In the genomic region with DNA sequence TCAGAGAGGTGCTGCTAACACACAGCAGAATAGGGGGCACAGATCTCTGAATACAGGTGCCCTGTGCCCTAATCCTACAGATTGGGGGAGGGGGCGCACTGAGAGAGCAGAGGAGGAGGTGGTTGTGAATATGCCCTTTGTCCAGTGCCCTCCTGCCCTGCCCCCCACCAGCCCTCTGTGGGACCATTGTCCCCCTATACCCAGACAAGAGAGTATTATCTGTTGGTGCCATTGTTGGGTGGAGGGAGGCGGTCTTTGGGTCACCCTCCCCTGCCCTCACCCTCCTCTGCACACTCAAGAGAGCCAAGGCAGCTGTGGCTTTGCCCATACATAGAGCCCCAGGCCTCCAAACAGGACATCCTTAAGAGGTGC, we compare ENCODE assay signal across 8 mouse cellular contexts. TPM values are rescaled to one million over a fixed set of nuclear protein-coding genes. Genes with fewer than 3 reads are reported as not detected.
DNase-seq lines count a peak whose midpoint lies in the region; ATAC-seq and TF ChIP-seq lines count a peak whose summit lies in the region.

No protein-coding gene starts in this region.

- peak overlapping the region; percentile 72 for H3K27ac ChIP-seq in heart, adult 2 months
- H3K27ac ChIP-seq in CH12.LX (ENCODE audit: insufficient read depth, low read depth) = peak overlapping the region; percentile 70
- H3K27ac ChIP-seq in embryonic fibroblast, embryonic 13.5 days (ENCODE audit: insufficient read depth, low read length) = no peak overlapping the region
- H3K27ac ChIP-seq in midbrain, embryonic 14.5 days (replicated peaks; ENCODE audit: low read depth, low read length) = peak overlapping the region; percentile 66; the same call in 1 of the 2 replicates

- H3K36me3 ChIP-seq in heart, adult 2 months (ENCODE audit: control insufficient read depth, insufficient read depth, low read length) = no peaks in the 10 kb centered on the region
- peaks cover 32 to 47% of the 10 kb centered on the region in 2 experiments for H3K36me3 ChIP-seq in CH12.LX (replicated peaks in 1 of 2; ENCODE audit: control insufficient read depth in 1 of 2, insufficient read depth in 1 of 2, low read length in 1 of 2)
- H3K36me3 ChIP-seq in midbrain, embryonic 14.5 days (ENCODE audit: control insufficient read depth, insufficient read depth, low read length) = peaks cover 19% of the 10 kb centered on the region

- H3K4me2 ChIP-seq in CH12.LX (ENCODE audit: insufficient read depth, low read depth, poor library complexity, severe bottlenecking) = peak overlapping the region; percentile 71
- peak overlapping the region; percentile 80 for H3K4me2 ChIP-seq in midbrain, embryonic 14.5 days (ENCODE audit: low read length)

- ATAC-seq in midbrain, embryonic 14.5 days (ENCODE audit: low FRiP score, low TSS enrichment) = no peak

- TF ChIP-seq EP300 in heart, adult 2 months (IDR thresholded peaks at IDR 0.05; ENCODE audit: insufficient read depth, low read depth, low read length) = no peak
- TF ChIP-seq EP300 in CH12.LX (IDR thresholded peaks at IDR 0.05; ENCODE audit: low read length) = no peak

- H3K4me1 ChIP-seq in heart, adult 2 months (ENCODE audit: control insufficient read depth, insufficient read depth, low read length) = peaks cover 5% of the 10 kb centered on the region
- peaks cover 47 to 72% of the 10 kb centered on the region in 2 experiments for H3K4me1 ChIP-seq in CH12.LX (ENCODE audit: control insufficient read depth in 1 of 2, insufficient read depth in 2 of 2)
- H3K4me1 ChIP-seq in embryonic fibroblast, embryonic 13.5 days (ENCODE audit: control insufficient read depth, insufficient read depth, low read length) = no peaks in the 10 kb centered on the region; the same call in 1 of the 2 replicates
- H3K4me1 ChIP-seq in midbrain, embryonic 14.5 days (ENCODE audit: control insufficient read depth, insufficient read depth, low read length) = peaks cover 19% of the 10 kb centered on the region

- no peak for TF ChIP-seq RAD21 in CH12.LX (IDR thresholded peaks at IDR 0.05; ENCODE audit: low read depth, low read length)

- peak overlapping the region; percentile 79; the same call in 1 of the 2 replicates for H3K4me3 ChIP-seq in heart, adult 2 months
- H3K4me3 ChIP-seq in CH12.LX (replicated peaks in 1 of 3; ENCODE audit: low read depth in 2 of 3, low read length in 2 of 3, poor library complexity in 1 of 3) = peak overlapping the region; percentile 64 to 77 (median 66)
- peak overlapping the region; percentile 57; the same call in 1 of the 2 replicates for H3K4me3 ChIP-seq in embryonic fibroblast, embryonic 13.5 days (ENCODE audit: insufficient read depth, low read length)
- H3K4me3 ChIP-seq in midbrain, embryonic 14.5 days (replicated peaks; ENCODE audit: low read depth, low read length) = peak overlapping the region; percentile 51

- H3K27me3 ChIP-seq in heart, adult 2 months (ENCODE audit: control insufficient read depth, insufficient read depth, low read length) = no peaks in the 10 kb centered on the region
- H3K27me3 ChIP-seq in CH12.LX (replicated peaks) = no peaks in the 10 kb centered on the region
- peaks cover 5% of the 10 kb centered on the region; the same call in 1 of the 2 replicates for H3K27me3 ChIP-seq in midbrain, embryonic 14.5 days (ENCODE audit: control insufficient read depth, insufficient read depth, low read length)

- TF ChIP-seq CTCF in heart, adult 2 months (IDR thresholded peaks at IDR 0.05) = no peak
- TF ChIP-seq CTCF in CH12.LX (conservative IDR thresholded peaks at IDR 0.05 in 1 of 2, IDR thresholded peaks at IDR 0.05 in 1 of 2; ENCODE audit: low read depth in 2 of 2, low read length in 2 of 2) = no peak
- no peak for TF ChIP-seq CTCF in embryonic fibroblast, embryonic 13.5 days (IDR thresholded peaks at IDR 0.05; ENCODE audit: borderline replicate concordance, insufficient read depth, low read length)

- no peaks in the 10 kb centered on the region for H3K9me3 ChIP-seq in CH12.LX (replicated peaks; ENCODE audit: low read length)
- no peaks in the 10 kb centered on the region for H3K9me3 ChIP-seq in midbrain, embryonic 14.5 days (ENCODE audit: control insufficient read depth, low read length)

- TF ChIP-seq POLR2A in heart, adult 2 months (IDR thresholded peaks at IDR 0.05; ENCODE audit: insufficient read depth, low read depth, low read length) = no peak
- TF ChIP-seq POLR2A in CH12.LX (IDR thresholded peaks at IDR 0.05; ENCODE audit: low read depth, low read length) = no peak
- TF ChIP-seq POLR2A in embryonic fibroblast, embryonic 13.5 days (IDR thresholded peaks at IDR 0.05; ENCODE audit: low read depth, low read length) = no peak

- 42% methylated on average over 2 of the region's 2 CpGs for WGBS in heart, adult 2 months
- 15% methylated on average over 2 of the region's 2 CpGs for WGBS in midbrain, embryonic 14.5 days

- H3K9ac ChIP-seq in heart, adult 2 months (ENCODE audit: low read depth, low read length) = peak overlapping the region; percentile 87
- peak overlapping the region; percentile 51 for H3K9ac ChIP-seq in CH12.LX (ENCODE audit: insufficient read depth, low read depth)
- H3K9ac ChIP-seq in midbrain, embryonic 14.5 days (replicated peaks; ENCODE audit: low read length) = peak overlapping the region; percentile 56

- no peak for DNase-seq in heart, adult 2 months
- DNase-seq in heart, adult 18-20 months = no peak
- no peak for DNase-seq in CH12.LX (ENCODE audit: extremely low read depth)
- DNase-seq in layer of hippocampus, adult 9-11 months = peak; percentile 94
- no peak for DNase-seq in midbrain, embryonic 14.5 days
- no peak for DNase-seq in gastrocnemius, postnatal 14 days
- no peak for DNase-seq in adrenal gland, postnatal 36 days

- intact Hi-C loops in heart, adult 2 months (cut with DNase I) = loop anchor here (10.0 kb wide), 1 partner anchor 489 kb away; no protein-coding TSS in a partner anchor
- intact Hi-C loops in gastrocnemius, postnatal 14 days (cut with DNase I; ENCODE audit: low total_unique reads) = no loop called here

- H3K79me2 ChIP-seq in heart, adult 2 months (replicated peaks; ENCODE audit: control insufficient read depth, insufficient read depth, low read length) = no peaks in the 10 kb centered on the region
- peaks cover 34% of the 10 kb centered on the region for H3K79me2 ChIP-seq in CH12.LX (replicated peaks; ENCODE audit: control insufficient read depth, extremely low read depth, insufficient read depth, poor library complexity, severe bottlenecking)

- dilution Hi-C loops in CH12.LX (cut with MboI; ENCODE audit: extremely low pct_ligation_motif_present, extremely low pct_unique_long_range_greater_than_20kb, low sequenced_read_pairs) = no loop called here

- in situ Hi-C loops in CH12.LX (cut with MboI; ENCODE audit: low pct_ligation_motif_present, low pct_unique_long_range_greater_than_20kb, low sequenced_read_pairs) = no loop called here

RNA-seq across cellular contexts. Expression of a gene that starts 0.8 kb away (rescaled TPM):
- total RNA-seq in heart, adult 2 months (2021) = 1 to 10 TPM; 5.6 to 7.6 TPM
- polyA plus RNA-seq in heart, adult 2 months (2012; rRNA removed) = 9.5 and 11.4 TPM in 2 replicates
- total RNA-seq in heart, adult 18-20 months (2021) = 1 to 10 TPM; 6.1 to 7.7 TPM
- 80.2 and 91.6 TPM in 2 replicates for total RNA-seq in CH12.LX (2012; rRNA removed)
- 75.9 and 87.8 TPM in 2 replicates for total RNA-seq in CH12.LX (2014; rRNA removed)
- 77.7 and 81.2 TPM in 2 replicates for polyA plus RNA-seq in CH12.LX (2012; ENCODE audit: insufficient read length, low read depth)
- polyA plus RNA-seq in embryonic fibroblast, embryonic 13.5 days (2011; ENCODE audit: insufficient read length, low read depth, missing spikeins) = 10.1 and 10.6 TPM in 2 replicates
- polyA plus RNA-seq in midbrain, embryonic 14.5 days (2014; fragmentation: Nextera tagmentation; extraction: Ambion mirVana) = 24.8 and 28.7 TPM in 2 replicates
- total RNA-seq in gastrocnemius, postnatal 14 days (2021) = 10 to 100 TPM; 10.7 to 32.2 TPM
- total RNA-seq in adrenal gland, postnatal 36 days (2021) = 10 to 100 TPM; 46.5 to 60.7 TPM

RNA-seq across cellular contexts. Expression of a gene that starts 30.1 kb away (rescaled TPM):
- total RNA-seq in heart, adult 2 months (2021) = under 1 TPM in 1 of 2 experiments, not detected in 1; 0.18 TPM
- polyA plus RNA-seq in heart, adult 2 months (2012; rRNA removed) = 0.18 and 0.37 TPM in 2 replicates
- total RNA-seq in heart, adult 18-20 months (2021) = under 1 TPM; 0.17 to 0.46 TPM
- total RNA-seq in CH12.LX (2012; rRNA removed) (1.3 and 1.8 TPM in 2 replicates), CH12.LX (2014; rRNA removed) (0.51 and 0.70 TPM in 2 replicates)
- 6.4 and 12.8 TPM in 2 replicates for polyA plus RNA-seq in CH12.LX (2012; ENCODE audit: insufficient read length, low read depth)
- polyA plus RNA-seq in embryonic fibroblast, embryonic 13.5 days (2011; ENCODE audit: insufficient read length, low read depth, missing spikeins) = 0.20 TPM in 1 of 2 replicates, not detected in the other
- 1.9 and 2.5 TPM in 2 replicates for polyA plus RNA-seq in midbrain, embryonic 14.5 days (2014; fragmentation: Nextera tagmentation; extraction: Ambion mirVana)
- total RNA-seq in gastrocnemius, postnatal 14 days (2021) = under 1 TPM; 0.14 to 0.16 TPM
- total RNA-seq in adrenal gland, postnatal 36 days (2021) = 1 to 10 TPM; 5.6 to 7.7 TPM

RNA-seq across cellular contexts. Expression of a gene that starts 43.6 kb away (rescaled TPM):
- 10 to 100 TPM; 49.5 to 50.3 TPM for total RNA-seq in heart, adult 2 months (2021)
- 91.2 and 107 TPM in 2 replicates for polyA plus RNA-seq in heart, adult 2 months (2012; rRNA removed)
- 10 to 100 TPM; 48.6 to 50.6 TPM for total RNA-seq in heart, adult 18-20 months (2021)
- total RNA-seq in CH12.LX (2012; rRNA removed) (59.9 and 70.0 TPM in 2 replicates), CH12.LX (2014; rRNA removed) (46.6 and 53.8 TPM in 2 replicates)
- 57.9 and 60.0 TPM in 2 replicates for polyA plus RNA-seq in CH12.LX (2012; ENCODE audit: insufficient read length, low read depth)
- 29.2 and 29.9 TPM in 2 replicates for polyA plus RNA-seq in embryonic fibroblast, embryonic 13.5 days (2011; ENCODE audit: insufficient read length, low read depth, missing spikeins)
- polyA plus RNA-seq in midbrain, embryonic 14.5 days (2014; fragmentation: Nextera tagmentation; extraction: Ambion mirVana) = 125 and 129 TPM in 2 replicates
- total RNA-seq in gastrocnemius, postnatal 14 days (2021) = 10 to 100 TPM; 21.2 to 23.4 TPM
- total RNA-seq in adrenal gland, postnatal 36 days (2021) = 10 to 100 TPM; 32.9 to 43.6 TPM

RNA-seq across cellular contexts. Expression of a gene that starts 44.5 kb away (rescaled TPM):
- total RNA-seq in heart, adult 2 months (2021) = 100 to 1,000 TPM; 107 to 121 TPM
- polyA plus RNA-seq in heart, adult 2 months (2012; rRNA removed) = 46.1 and 77.8 TPM in 2 replicates
- 100 to 1,000 TPM; 126 to 128 TPM for total RNA-seq in heart, adult 18-20 months (2021)
- total RNA-seq in CH12.LX (2012; rRNA removed) (249 and 250 TPM in 2 replicates), CH12.LX (2014; rRNA removed) (123 and 141 TPM in 2 replicates)
- polyA plus RNA-seq in CH12.LX (2012; ENCODE audit: insufficient read length, low read depth) = 455 and 516 TPM in 2 replicates
- 214 and 225 TPM in 2 replicates for polyA plus RNA-seq in embryonic fibroblast, embryonic 13.5 days (2011; ENCODE audit: insufficient read length, low read depth, missing spikeins)
- polyA plus RNA-seq in midbrain, embryonic 14.5 days (2014; fragmentation: Nextera tagmentation; extraction: Ambion mirVana) = 93.7 and 108 TPM in 2 replicates
- total RNA-seq in gastrocnemius, postnatal 14 days (2021) = 100 to 1,000 TPM; 143 to 179 TPM
- 100 to 1,000 TPM; 207 to 222 TPM for total RNA-seq in adrenal gland, postnatal 36 days (2021)

RNA-seq across cellular contexts. Expression of a gene that starts 47.7 kb away (rescaled TPM):
- total RNA-seq in heart, adult 2 months (2021) = 10 to 100 TPM; 25.5 to 34.6 TPM
- polyA plus RNA-seq in heart, adult 2 months (2012; rRNA removed) = 66.5 and 74.7 TPM in 2 replicates
- total RNA-seq in heart, adult 18-20 months (2021) = 10 to 100 TPM; 35.6 to 80.9 TPM
- 246 and 263 TPM in 2 replicates for total RNA-seq in CH12.LX (2012; rRNA removed)
- 245 and 277 TPM in 2 replicates for total RNA-seq in CH12.LX (2014; rRNA removed)
- 196 and 213 TPM in 2 replicates for polyA plus RNA-seq in CH12.LX (2012; ENCODE audit: insufficient read length, low read depth)
- polyA plus RNA-seq in embryonic fibroblast, embryonic 13.5 days (2011; ENCODE audit: insufficient read length, low read depth, missing spikeins) = 111 and 143 TPM in 2 replicates
- polyA plus RNA-seq in midbrain, embryonic 14.5 days (2014; fragmentation: Nextera tagmentation; extraction: Ambion mirVana) = 161 and 219 TPM in 2 replicates
- 10 to 100 TPM; 16.4 to 19.9 TPM for total RNA-seq in gastrocnemius, postnatal 14 days (2021)
- 1,000 to 10,000 TPM; 1,688 to 2,194 TPM for total RNA-seq in adrenal gland, postnatal 36 days (2021)
